Mouse (Mus musculus): ENCODE measurements at regions not wholly inside any gene's neighbourhood (a gene's known extent, or its start where the extent isn't known, plus 50 kb on each side); places are given as distances from the start of the nearest gene placed in this dataset.

DNA sequence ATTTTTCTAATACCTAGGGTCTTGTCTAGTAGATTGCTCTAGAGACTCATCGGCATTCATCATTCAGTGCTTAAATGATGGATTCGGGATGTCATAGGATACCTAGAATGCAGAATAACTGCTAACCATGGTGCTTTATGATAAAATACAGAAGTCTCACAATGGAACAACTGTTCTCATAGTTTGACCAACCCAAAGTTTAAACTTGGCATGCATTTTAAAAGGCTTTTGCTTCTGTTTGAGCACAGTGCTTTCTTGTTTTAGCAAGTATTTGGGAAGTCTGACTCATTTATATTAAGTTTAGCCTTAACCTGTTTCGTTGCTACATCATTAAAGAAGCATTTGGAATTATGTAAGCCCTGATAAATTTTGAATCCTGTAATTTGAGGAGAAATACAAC is 64.2 kb upstream of the Itga1 start:
- no peak for TF ChIP-seq EP300 (IDR thresholded peaks at IDR 0.05)
- no peak for TF ChIP-seq CTCF (IDR thresholded peaks at IDR 0.05)
